Mouse (Mus musculus) hindbrain, embryonic 12.5 days (tissue): ENCODE measurements at regions not wholly inside any gene's neighbourhood (a gene's known extent, or its start where the extent isn't known, plus 50 kb on each side); places are given as distances from the start of the nearest gene placed in this dataset.

ENCODE experiments used
- ATAC-seq: fragments of 200-750 bp; cut with Nextera tagmentation; 2 replicates; pipeline ENCODE4 v1.8.0; 2017; ENCODE audit warnings: moderate TSS enrichment; ENCODE audit not compliant: low FRiP score
- H3K27ac ChIP-seq: fragments of 300-500 bp; sonication (generic); 2 replicates; pipeline ENCODE4 v1.5.1; 2016; ENCODE audit warnings: mild to moderate bottlenecking
- H3K27me3 ChIP-seq: fragments of 300-500 bp; sonication (generic); 2 replicates; pipeline ENCODE4 v1.6.1; 2016; ENCODE audit warnings: mild to moderate bottlenecking
- H3K36me3 ChIP-seq: fragments of 300-500 bp; sonication (generic); 2 replicates; pipeline ENCODE4 v1.6.1; 2016; ENCODE audit warnings: mild to moderate bottlenecking
- H3K4me1 ChIP-seq: fragments of 300-500 bp; sonication (generic); 2 replicates; pipeline ENCODE4 v1.6.1; 2016
- H3K4me2 ChIP-seq: fragments of 300-500 bp; sonication (generic); replicated peaks from 2 replicates; pipeline ENCODE4 v1.6.1; 2016; ENCODE audit warnings: mild to moderate bottlenecking
- H3K4me3 ChIP-seq: fragments of 300-500 bp; sonication (generic); 2 replicates; pipeline ENCODE4 v1.5.1; 2016; ENCODE audit warnings: mild to moderate bottlenecking
- H3K9ac ChIP-seq: fragments of 300-500 bp; sonication (generic); 2 replicates; pipeline ENCODE4 v1.6.1; 2016; ENCODE audit warnings: mild to moderate bottlenecking, moderate library complexity
- H3K9me3 ChIP-seq: fragments of 300-500 bp; sonication (generic); replicated peaks from 2 replicates; pipeline ENCODE4 v1.6.1; 2016; ENCODE audit warnings: mild to moderate bottlenecking
- WGBS: fragments of 180-500 bp; shearing (Covaris S2); methylation state at CpG from one replicate; pipeline ENCODE4 v1.1.7; 2016; 5-methylcytosine and 5-hydroxymethylcytosine counted together

- no peak for ATAC-seq
- Histone ChIP-seq H3K9ac (no peak overlapping the region), H3K27ac (no peak overlapping the region), H3K4me2 (no peak overlapping the region), H3K9me3 (no peaks in the 10 kb centered on the region), H3K36me3 (no peaks in the 10 kb centered on the region), H3K4me1 (0 out of 2 replicates have a peak, but pooled peaks cover 4% of the 10 kb centered on the region), H3K27me3 (no peaks in the 10 kb centered on the region), H3K4me3 (no peak overlapping the region)
- 39% methylated on average over 11 of the region's 11 CpGs for WGBS
Measured at GRCm38 (mm10) chr3:37779867-37780475, 55.7 kb upstream of the Gm5148 start.

DNA sequence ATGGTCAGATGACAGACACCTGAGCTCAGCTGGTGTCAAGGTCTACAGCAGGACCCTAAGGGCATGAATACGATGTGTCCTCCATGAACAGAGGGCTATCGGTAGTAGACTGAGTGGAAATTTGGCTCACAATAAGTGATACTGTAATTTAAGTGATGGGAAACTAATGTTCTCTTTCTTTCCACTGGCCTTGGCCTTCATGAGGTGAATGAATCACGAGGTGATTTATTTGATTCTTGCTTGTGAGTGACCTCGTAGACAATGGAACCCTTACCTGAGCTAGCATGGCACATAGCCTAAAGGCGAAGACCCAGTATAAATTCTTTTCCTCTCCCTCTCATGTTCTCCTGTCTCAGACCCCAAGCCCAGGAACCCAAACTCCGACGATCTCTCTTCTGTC is 54.1 kb upstream of the Gm5148 start:
- Histone ChIP-seq H3K4me1 (0 out of 2 replicates have a peak, but pooled peaks cover 4% of the 10 kb centered on the region), H3K36me3 (no peaks in the 10 kb centered on the region), H3K27me3 (no peaks in the 10 kb centered on the region), H3K9ac (no peak overlapping the region), H3K27ac (no peak overlapping the region), H3K4me3 (no peak overlapping the region), H3K4me2 (no peak overlapping the region), H3K9me3 (no peaks in the 10 kb centered on the region)
- WGBS, result 91% methylated on average over 7 of the region's 7 CpGs
- ATAC-seq, result no peak

- Histone ChIP-seq H3K36me3 (no peaks in the 10 kb centered on the region), H3K9ac (no peak overlapping the region), H3K4me1 (0 out of 2 replicates have a peak, but pooled peaks cover 4% of the 10 kb centered on the region), H3K27ac (no peak overlapping the region), H3K4me3 (no peak overlapping the region), H3K4me2 (no peak overlapping the region), H3K27me3 (no peaks in the 10 kb centered on the region), H3K9me3 (no peaks in the 10 kb centered on the region)
- ATAC-seq, result no peak
- WGBS, result 46% methylated on average over 4 of the region's 4 CpGs
Measured at GRCm38 (mm10) chr3:37776224-37776623, 51.9 kb upstream of the Gm5148 start.
